Mouse (Mus musculus) kidney, adult 2 months (tissue): ENCODE data around the gene Plcxd1. TPM values are rescaled to one million over a fixed set of nuclear protein-coding genes. Genes with fewer than 3 reads are reported as not detected.

ENCODE experiments used
- DNase-seq: peaks from one replicate; pipeline ENCODE4 v3.0.0; 2021
- H3K27ac ChIP-seq: fragments of 200-500 bp; 2 replicates; pipeline ENCODE4 v1.5.1; 2012; ENCODE audit warnings: low read depth, low read length, control low read depth, inconsistent platforms; ENCODE audit not compliant: insufficient read depth
- H3K27me3 ChIP-seq: fragments of 200-500 bp; replicated peaks from 2 replicates; pipeline ENCODE4 v1.6.1; 2012; ENCODE audit warnings: mild to moderate bottlenecking, moderate library complexity, low read length, inconsistent platforms; ENCODE audit not compliant: control insufficient read depth, insufficient read depth
- H3K36me3 ChIP-seq: fragments of 200-500 bp; 2 replicates; pipeline ENCODE4 v1.6.1; 2012; ENCODE audit warnings: mild to moderate bottlenecking, moderate library complexity, low read length, inconsistent platforms; ENCODE audit not compliant: control insufficient read depth, insufficient read depth
- H3K4me1 ChIP-seq: fragments of 200-500 bp; 2 replicates; pipeline ENCODE4 v1.6.1; 2011; ENCODE audit warnings: low read length; ENCODE audit not compliant: control insufficient read depth, insufficient read depth
- H3K4me3 ChIP-seq: fragments of 200-500 bp; 2 replicates; pipeline ENCODE4 v1.5.1; 2011; ENCODE audit warnings: mild to moderate bottlenecking, low read depth, low read length, control low read depth; ENCODE audit not compliant: insufficient read depth
- CTCF ChIP-seq: fragments of 200-500 bp; conservative IDR thresholded peaks from 2 replicates; pipeline ENCODE4 v1.5.1; 2011; ENCODE audit warnings: low read depth, mild to moderate bottlenecking, control low read depth, low read length, moderate library complexity, mixed read lengths; ENCODE audit not compliant: insufficient read depth, insufficient read length
- POLR2A ChIP-seq: fragments of 200-500 bp; IDR thresholded peaks from one replicate; pipeline ENCODE4 v1.6.1; 2011; ENCODE audit warnings: low read depth, low read length, control low read depth
- WGBS: fragments of 180-500 bp; shearing (Covaris S2); methylation state at CpG from one replicate; pipeline ENCODE4 v1.1.7; 2018; 5-methylcytosine and 5-hydroxymethylcytosine counted together
- polyA plus RNA-seq: library from polyadenylated mRNA; depleted of rRNA; stranded (reverse); fragments of >200 nt; gene quantifications from 2 replicates; pipeline ENCODE4 v1.2.3, GENCODE M21; 2012

Gene Plcxd1
- polyA plus RNA-seq, 1 experiment, result 1.8 TPM

DNA sequence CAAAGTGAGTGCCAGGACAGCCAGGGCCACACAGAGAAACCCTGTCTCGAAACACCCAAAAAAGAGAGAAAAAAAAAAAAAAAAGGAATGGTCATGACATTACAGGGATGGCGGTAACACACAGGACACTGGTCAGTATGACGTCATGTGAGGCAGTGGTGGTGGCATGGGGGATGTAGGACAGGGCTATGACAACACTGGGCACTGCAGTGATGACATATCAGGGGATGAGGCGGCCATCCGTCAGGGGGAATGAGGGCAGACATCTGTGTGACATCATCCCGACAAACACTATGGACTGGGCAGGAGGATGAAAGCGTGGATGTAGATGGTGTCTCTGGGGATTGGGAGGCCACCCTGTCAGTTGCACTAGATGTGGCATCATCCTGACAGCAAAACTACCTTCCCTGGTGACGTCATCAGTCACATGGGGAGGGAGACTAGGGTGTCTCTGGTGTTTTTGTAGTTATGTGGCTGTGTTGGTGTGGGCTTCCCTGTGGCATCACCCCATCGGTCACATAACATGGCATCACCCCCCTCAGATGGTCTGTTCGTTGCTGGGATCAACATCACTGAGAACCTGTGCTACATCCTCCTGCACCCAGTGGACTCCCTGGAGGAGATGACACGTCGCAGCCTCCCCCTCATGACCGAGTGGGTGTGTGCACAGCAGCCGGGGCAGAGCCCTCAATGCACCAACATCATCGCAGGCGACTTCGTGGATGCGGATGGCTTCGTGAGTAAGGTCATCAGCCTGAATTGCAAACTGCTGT lies 3.3 kb downstream of the Plcxd1 start:
- Histone ChIP-seq H3K4me1 (peaks cover 5% of the 10 kb centered on the region; the same call in 1 of the 2 replicates), H3K27me3 (no peaks in the 10 kb centered on the region), H3K36me3 (no peaks in the 10 kb centered on the region; the same call in 1 of the 2 replicates), H3K27ac (no peak overlapping the region), H3K4me3 (no peak overlapping the region)
- TF ChIP-seq POLR2A (no peak), CTCF (no peak)
- DNase-seq, result no peak
- 92% methylated on average over 19 of the region's 19 CpGs for WGBS

DNA sequence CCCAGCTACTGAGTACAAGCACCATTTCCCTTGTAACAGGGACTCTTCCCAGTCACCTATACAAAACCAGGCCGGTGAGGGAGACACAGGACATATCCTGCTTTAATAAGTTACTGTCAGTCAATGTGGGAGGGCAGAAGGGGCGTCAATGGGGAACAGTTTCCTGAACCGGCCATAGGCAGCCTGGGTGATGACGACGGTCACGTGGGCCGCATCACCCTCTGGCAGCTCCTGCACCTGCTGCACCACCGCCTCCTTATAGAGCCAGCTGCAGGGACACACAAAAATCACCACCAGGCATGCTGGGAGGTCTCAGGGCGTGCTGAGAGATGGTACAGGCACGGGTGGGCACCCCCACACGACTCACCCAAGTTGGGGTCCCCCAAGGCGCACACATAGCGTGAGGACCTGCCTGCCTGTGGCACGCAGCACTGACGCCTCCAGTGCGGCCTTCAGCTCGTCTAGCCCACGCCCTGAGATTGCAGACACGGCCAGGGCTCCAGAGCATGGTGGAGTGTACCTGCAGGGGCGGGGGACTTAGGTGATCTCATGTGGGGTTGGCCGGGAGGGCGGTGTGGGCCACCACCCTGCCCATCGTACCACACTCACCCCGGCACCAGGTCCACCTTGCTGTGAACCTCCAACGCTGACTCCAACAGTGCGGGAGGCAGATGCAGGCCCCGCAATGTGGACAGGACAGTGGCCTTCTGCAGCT lies 4.3 kb downstream of the Plcxd1 start:
- Histone ChIP-seq H3K4me3 (no peak overlapping the region), H3K4me1 (peaks cover 5% of the 10 kb centered on the region; the same call in 1 of the 2 replicates), H3K27ac (no peak overlapping the region), H3K27me3 (no peaks in the 10 kb centered on the region), H3K36me3 (no peaks in the 10 kb centered on the region; the same call in 1 of the 2 replicates)
- no peak for TF ChIP-seq CTCF
- no peak for TF ChIP-seq POLR2A
- WGBS, result 95% methylated on average over 27 of the region's 27 CpGs
- no peak for DNase-seq

DNA sequence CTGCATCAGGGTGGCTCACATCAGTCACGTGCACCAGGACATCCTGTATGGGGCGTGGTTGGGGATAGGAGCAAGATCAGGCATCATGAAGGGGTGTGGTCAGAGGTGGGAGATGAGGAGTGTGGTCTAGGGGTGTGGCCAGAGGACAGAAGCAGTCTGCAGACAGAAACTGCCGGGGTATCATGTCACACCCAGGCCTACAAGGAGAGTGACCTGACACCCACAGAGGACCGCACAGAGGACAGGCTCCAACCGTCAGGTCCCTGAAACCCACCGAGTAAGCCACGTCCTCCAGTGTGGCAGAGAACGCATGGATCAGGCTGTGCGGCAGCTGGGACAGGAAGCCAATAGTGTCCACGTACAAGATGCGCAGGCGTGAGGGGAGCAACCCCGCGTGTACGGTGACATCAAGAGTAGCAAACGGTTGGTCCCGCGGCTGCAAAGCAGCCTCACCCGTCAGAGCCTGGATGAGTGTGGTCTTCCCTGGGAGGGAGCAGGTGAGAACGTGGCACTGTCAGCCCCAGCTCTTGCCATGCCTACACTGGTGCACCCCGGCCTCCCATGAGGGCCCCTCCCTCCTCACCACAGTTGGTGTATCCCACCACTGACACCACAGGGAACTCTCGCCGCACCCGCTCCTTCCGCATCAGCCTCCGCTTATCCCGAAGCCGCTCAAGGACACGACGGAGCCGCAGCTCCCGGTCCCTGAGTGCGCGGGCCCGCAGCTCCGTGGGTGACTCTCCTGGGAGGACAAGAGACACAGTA lies 5.0 kb downstream of the Plcxd1 start:
- no peak overlapping the region for H3K27ac ChIP-seq
- no peak overlapping the region for H3K4me3 ChIP-seq
- H3K36me3 ChIP-seq, result no peaks in the 10 kb centered on the region; the same call in 1 of the 2 replicates
- DNase-seq, result no peak
- TF ChIP-seq CTCF (no peak), POLR2A (no peak)
- H3K27me3 ChIP-seq, result no peaks in the 10 kb centered on the region
- WGBS, result 95% methylated on average over 36 of the region's 36 CpGs
- H3K4me1 ChIP-seq, result peaks cover 5% of the 10 kb centered on the region; the same call in 1 of the 2 replicates

DNA sequence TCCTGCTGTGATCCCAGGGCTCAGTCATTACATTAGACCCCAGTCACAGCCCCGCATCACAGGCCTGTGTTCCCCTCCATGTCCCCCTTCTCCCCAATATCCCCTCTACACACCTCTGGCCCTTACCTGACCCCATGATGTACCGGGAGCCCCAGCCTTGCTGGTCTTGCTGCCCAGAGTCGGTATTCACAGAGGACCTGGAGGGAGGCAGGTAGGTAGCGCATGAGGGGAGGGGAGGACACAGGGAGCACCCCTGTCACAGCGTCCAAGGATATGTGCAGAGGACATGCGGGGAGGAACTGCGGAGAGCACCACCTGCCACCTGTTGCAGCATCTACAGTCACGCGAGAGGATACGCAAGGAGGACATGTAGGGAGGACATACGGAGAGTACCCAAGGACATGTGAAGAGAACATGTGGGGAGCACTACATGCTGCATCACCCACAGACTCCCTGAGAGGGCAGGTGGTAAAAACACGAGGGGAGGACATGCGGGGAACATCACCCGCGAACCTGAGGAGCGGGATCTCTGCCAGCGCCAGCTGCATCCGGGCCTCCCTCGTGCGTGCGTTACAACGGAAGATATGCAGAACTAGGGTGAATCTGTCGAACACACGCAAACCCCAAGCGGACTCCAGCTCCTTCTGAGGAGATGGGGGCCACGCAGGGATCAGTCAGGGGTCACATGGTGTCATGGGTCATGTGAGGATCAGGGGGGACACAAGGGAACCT lies 6.5 kb downstream of the Plcxd1 start:
- DNase-seq, result no peak
- H3K27ac ChIP-seq, result no peak overlapping the region
- no peaks in the 10 kb centered on the region; the same call in 1 of the 2 replicates for H3K36me3 ChIP-seq
- no peaks in the 10 kb centered on the region for H3K27me3 ChIP-seq
- peak overlapping the region; percentile 73; the same call in 1 of the 2 replicates for H3K4me3 ChIP-seq
- peaks cover 5% of the 10 kb centered on the region; the same call in 1 of the 2 replicates for H3K4me1 ChIP-seq
- 97% methylated on average over 26 of the region's 26 CpGs for WGBS
- TF ChIP-seq POLR2A (no peak), CTCF (no peak)

DNA sequence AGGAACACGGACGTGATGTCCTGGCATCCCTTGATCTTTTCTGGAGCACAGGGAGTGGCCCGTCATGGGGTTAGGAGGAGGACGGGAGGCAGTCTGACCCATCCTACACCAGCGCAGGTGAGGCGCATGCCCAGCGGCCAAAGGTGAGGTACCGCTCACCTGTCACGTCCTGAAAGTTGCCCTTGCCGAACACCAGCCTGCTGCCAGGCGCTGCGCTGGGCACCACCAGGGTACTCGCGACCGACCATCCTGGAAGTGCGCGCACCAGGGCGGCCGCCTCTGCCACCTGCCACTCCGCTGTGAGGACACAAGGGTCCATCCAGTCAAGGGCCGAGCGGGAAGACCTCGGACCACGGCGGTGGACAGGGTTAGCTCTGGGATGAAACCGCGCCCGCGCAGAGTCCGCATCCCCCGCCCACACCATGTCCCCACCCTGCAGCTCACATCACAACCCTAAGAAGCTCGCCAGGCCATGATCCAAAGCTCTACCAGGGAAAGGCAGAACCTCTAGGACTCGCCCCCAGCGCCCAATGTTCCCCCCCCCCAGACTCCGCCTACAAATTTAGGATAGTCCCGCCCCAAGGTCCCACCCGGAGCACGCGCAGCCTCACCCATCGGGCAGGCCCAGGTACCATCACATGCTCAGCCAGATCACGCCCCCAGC lies 7.3 kb downstream of the Plcxd1 start:
- no peak for TF ChIP-seq CTCF
- TF ChIP-seq POLR2A, result no peak
- Histone ChIP-seq H3K4me3 (peak overlapping the region; percentile 73), H3K36me3 (no peaks in the 10 kb centered on the region; the same call in 1 of the 2 replicates), H3K27me3 (no peaks in the 10 kb centered on the region), H3K4me1 (no peaks in the 10 kb centered on the region), H3K27ac (peak overlapping the region; percentile 54)
- no peak for DNase-seq
- 11% methylated on average over 41 of the region's 41 CpGs for WGBS
